Mouse (Mus musculus) bone marrow, adult 2 months (tissue): ENCODE results near the gene Acp4.

Experiments
- CTCF ChIP-seq: fragments of 200-500 bp; IDR thresholded peaks from 2 replicates; pipeline ENCODE4 v1.5.1; 2011; ENCODE audit warnings: low read length, control low read depth; ENCODE audit not compliant: control insufficient read depth, insufficient read depth
- POLR2A ChIP-seq: fragments of 200-500 bp; IDR thresholded peaks from 2 replicates; pipeline ENCODE4 v1.6.1; 2011; ENCODE audit warnings: low read depth, mild to moderate bottlenecking, control low read depth, low read length, borderline replicate concordance; ENCODE audit not compliant: control insufficient read depth

- TF ChIP-seq CTCF (no peak), POLR2A (no peak)
Measured at GRCm38 (mm10) chr7:44275546-44275945, 18.4 kb upstream of the Acp4 start.
